Mouse (Mus musculus) activated CD4-positive, CD25-positive, alpha-beta regulatory T cell, adult 4 months (primary cell): ENCODE measurements around the gene Tagln3. TPM values are rescaled to one million over a fixed set of nuclear protein-coding genes. Genes with fewer than 3 reads are reported as not detected.

Source experiments
- ATAC-seq: one replicate; pipeline ENCODE4 v1.8.0; 2017
- polyA plus RNA-seq, 2 experiments: library from polyadenylated mRNA; unstranded; fragments of 100-300 nt; shearing (Covaris generic); gene quantifications; one replicate each; pipeline ENCODE4 v1.2.1; 2017

Gene Tagln3
- not detected for polyA plus RNA-seq

GRCm38 (mm10) chr16:45724061-45724741 lies at the start of gene Tagln3:
Tagln3 (minus strand) TSS chr16:45724608.
- ATAC-seq = peak; percentile 64

GRCm38 (mm10) chr16:45770914-45771313 lies 46.5 kb upstream of the Tagln3 start:
- ATAC-seq = no peak

DNA sequence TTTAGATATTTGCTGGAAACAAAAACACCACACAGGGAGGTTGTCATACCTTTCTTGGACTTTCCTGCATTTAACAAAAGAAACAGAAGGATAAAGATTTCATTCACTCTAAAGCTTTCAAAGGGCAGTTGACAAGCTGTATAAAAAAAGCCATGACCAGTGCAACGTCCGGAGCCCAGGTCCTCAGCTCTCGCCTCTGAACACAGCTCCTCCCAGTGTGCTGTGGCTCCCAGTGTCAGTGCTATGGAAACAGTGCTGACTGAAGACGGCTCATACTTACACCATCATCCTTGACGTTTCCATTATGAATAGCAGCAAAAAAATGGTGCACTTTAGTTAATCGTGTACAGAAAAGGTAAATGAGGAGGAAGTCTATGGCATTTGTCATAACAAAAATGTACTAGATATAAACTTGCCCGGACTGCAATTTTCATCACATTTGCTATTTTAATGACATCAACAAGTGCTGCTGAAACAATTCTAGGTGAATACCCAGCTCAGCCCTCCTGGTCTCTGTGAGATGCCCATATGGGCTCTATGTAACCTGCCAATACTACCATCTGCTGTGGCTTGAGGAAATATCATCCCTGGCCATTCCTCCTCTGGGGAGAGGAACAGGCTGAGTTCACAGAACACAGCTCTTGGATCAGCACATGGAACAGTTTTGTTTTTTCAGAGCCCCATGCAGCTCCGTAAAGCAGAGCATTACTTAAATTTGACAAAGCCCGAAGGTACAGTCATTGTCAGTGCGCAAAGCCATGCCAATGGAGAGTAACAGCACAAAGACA lies 43.6 kb upstream of the Tagln3 start:
- ATAC-seq = no peak

DNA sequence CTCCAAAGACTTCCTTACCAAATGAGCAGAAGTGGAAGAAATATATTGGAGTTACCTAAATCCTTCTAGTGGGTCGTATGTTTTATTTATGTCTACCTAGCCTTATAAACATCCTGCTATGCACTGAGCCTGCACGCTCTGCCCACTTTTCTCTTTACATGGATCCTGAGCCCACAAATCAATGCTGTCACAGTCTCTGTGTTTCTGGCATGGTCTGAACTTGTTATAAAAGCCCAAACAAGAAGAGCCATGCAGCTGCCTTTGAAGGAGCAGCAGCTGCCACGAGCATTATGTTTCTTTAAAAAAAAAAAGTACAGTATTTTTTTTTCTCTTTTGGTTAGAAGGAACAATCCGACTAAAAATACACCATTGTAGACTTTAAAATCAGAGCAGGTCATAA lies 43.0 kb upstream of the Tagln3 start:
- ATAC-seq = no peak

DNA sequence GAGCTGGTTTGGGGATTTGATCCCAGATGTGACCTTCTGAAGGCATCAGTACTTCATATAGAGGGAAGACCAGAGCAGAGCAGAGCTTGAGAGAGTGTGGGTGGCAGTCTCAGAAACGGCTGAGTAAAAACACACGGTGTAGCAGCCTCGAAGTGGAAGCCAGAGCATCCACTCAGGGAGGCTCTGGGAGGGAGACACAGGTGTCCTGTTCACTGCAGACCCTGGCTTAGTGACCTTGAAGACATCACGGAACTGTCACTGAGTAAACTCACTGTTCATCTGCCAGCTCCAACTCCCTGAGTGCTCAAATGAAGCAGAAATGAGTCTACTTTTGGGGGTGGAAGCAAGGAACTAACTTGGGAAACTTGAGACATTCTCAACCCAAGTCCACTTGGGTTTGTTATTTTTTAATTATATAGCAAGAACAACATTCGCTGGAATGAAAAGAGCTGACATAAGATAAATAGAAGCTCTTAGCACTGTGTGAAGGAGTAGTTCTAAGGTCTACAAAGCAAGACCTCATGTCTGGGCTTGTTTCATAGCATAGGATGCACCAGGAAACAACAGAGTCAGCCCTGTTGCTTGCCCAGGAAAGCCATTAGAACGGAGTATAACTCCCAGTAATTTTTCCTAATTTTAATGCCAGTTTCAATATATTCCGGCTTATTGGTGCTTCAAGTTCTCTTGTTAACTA lies 41.5 kb upstream of the Tagln3 start:
- ATAC-seq = no peak

DNA sequence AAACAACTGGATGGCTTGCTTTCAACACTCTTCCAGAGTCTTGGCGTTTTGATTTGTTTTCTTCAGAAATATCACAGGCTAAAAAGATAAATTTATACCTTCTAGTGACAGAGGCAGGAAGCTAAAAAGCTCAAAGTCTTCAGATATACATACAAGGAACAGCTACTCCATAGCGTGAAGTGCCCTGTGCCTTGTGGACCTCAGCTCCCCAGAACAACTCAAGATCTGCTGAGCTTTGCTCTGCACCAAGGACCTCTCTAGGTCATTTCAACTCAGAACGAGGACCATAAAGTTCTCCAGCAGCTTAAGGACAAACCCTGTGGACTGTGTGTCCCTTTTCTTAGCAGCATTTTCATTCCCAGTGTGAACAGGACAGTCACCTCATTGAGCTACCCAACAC lies 40.7 kb upstream of the Tagln3 start:
- ATAC-seq = no peak

GRCm38 (mm10) chr16:45762859-45763505 lies 38.6 kb upstream of the Tagln3 start:
- no peak for ATAC-seq

- ATAC-seq = no peak
Observed at GRCm38 (mm10) chr16:45761425-45761824, 37.0 kb upstream of the Tagln3 start.

- ATAC-seq = peak; percentile 41
Observed at GRCm38 (mm10) chr16:45758726-45759269, 34.4 kb upstream of the Tagln3 start.

DNA sequence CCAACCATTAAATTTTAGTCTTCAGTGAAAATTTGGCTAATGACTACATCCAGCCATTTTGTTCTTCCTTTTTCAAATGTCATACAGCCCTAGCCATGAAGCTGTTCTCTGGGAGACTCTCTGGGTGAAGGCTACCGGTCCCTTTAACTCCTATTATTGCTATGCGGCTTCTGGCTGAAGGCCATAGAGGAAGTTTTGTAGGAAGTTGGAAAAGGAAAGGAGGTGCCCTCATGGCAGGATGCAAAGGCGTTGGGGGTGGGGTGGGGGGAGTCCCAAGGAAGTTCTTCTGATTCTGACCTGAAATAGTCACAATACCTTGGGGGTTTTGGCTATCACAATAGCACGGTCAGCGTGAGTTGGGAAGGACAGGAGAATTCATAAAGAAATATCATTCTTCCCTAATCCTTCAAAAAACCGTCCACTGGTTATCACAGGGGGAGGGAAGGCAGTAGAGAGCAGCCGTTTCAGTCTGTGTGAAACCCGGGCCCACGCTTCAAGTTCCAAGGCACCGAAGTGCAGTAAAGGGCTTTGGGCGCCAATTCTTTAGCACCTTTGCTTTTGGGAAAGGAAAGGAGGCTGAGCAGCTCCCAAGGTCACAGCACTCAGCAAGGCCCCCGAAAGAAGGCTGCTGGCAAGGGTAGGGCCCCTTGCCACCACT lies 33.1 kb upstream of the Tagln3 start:
- ATAC-seq = peak; percentile 13

DNA sequence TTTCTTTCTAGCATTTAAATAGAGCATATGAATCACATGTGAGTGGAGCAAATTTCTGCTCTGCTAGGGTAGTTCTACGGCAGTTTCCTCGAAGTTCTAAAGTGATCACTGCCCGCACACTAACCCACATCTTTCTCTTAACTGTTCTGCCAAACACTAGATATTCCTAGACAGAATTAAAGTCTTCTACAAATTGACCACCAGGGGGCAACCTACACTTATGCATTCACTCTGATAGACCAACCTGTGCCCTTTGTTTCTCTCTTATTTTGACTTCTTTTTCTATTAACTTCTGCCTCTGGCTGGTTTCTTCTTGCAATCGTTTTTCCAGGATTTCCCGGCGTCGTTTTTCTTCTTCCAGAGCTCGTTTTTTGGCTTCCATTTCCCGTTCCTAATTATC lies 32.4 kb upstream of the Tagln3 start:
- peak; percentile 82 for ATAC-seq

GRCm38 (mm10) chr16:45743591-45744144 lies 19.3 kb upstream of the Tagln3 start:
- ATAC-seq = no peak

GRCm38 (mm10) chr16:45742615-45743476 lies 18.4 kb upstream of the Tagln3 start, which contains the start of gene Abhd10:
Abhd10 (minus strand) TSS chr16:45742955.
- peak; percentile 90 for ATAC-seq

DNA sequence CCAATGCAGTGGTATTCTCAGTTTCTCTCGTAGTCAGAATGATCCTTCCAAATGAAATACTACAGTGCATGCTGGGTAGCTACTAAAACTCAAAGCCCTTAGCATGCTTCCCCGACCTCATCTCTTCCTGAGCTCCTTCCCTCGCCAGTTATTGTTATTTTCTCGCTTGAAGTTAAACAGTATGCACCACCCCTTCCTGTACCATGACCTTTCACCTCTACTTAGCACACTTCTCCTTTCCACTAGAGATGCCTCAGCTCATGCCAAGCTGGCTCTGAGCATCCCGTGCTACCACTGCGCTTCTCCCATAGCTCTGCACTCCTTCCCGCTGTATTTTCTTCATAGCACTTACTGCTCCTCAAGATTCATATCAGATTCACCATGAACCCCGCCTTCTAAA lies 13.5 kb upstream of the Tagln3 start:
- no peak for ATAC-seq

GRCm38 (mm10) chr16:45736724-45737123 lies 12.3 kb upstream of the Tagln3 start:
- ATAC-seq = no peak

DNA sequence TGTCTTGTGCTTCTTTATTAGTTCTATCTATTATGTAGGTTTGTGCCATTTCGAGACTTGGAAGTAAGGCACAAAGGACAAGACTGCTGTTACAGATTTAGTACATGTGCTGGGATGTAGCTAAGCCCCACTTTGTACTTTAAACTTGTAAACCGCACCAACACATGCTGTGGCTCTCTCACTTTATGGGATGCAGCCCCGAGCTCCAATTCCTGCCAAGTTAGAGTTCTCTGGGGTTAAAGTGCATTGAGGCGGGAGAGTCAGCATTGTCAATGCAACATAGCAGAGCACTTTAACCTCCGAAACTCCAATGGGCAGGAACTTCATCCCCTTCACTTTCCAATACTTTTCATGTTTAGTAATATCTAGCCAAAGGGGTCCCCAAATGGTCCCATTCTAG lies 4.8 kb upstream of the Tagln3 start:
- ATAC-seq = no peak

DNA sequence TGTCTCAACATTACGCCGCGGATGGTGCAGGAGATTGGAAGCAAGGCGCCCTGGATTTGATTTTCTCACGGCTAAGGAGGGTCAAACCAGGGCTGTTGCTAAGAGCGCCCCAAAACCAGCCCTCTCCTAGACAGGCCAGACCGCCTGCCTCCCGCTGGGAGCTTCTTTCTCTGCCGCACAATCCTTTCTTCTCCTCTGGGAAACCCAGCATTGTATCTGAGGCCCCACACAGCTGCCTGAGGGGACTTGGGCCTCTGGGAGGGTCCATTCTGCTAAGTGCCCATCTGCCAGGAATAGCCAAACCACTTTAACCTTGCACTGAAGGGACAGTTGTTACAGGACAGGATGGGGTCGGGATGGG lies 314 bp upstream of the Tagln3 start:
- no peak for ATAC-seq

DNA sequence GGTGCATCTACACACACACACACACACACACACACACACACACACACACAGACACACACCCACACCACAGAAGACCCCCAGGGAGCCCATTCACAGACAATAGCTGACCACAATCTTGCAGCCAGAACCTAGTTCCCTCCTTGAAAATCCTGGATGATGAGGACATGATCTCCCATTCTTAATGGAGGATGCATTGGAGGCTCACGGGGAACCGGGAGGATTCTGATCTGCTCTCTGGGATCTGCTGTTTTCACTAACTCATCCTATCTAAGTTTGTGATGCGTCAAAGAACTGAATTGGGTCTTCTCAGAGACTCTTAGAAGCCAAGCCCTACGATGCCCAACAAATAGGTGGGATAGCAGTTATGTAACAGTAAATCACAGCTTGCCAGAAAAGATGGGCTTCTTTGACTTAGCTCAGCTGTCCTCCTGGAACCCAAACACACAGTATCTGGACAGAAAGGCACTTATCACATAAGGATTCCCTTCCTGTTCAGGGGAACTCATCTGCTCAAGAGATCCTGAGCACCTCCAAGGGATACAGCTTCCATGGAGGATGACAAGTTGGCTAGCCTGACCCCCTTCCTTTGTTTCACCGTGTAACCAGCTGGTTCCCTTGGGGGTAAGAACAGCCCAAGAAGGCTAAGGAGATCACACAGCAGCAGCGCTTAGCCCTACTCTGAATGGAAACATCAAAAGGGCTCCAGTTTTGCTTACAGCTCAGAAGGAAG lies 1.1 kb downstream of the Tagln3 start:
- ATAC-seq = peak; percentile 17

DNA sequence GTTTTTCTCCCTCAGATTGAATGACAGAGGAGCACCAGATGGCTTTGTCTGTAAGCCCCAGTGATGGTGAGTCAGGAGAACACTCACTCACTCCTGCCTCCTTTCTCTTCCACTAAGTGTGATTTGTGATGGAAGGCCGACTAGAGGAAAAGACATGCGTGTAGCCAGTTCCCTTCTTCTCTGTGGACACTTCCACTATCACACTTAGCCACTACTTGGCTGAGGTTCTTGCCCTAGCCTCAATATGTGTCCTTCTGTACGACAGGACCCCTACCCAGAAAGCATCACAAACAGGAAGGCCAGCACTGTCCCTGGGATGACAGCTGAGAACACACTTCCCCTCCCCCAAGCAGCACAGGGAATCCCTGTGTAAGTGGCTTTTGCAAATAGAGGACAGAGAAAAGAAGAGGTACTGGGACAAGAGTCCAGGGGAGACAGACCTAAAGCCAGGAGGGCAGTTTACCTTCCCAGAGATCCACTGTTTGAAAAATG lies 1.9 kb downstream of the Tagln3 start:
- ATAC-seq = no peak
